Mouse (Mus musculus) heart, embryonic 16.5 days (tissue): ENCODE measurements around the gene Ptprg. TPM values are rescaled to one million over a fixed set of nuclear protein-coding genes. Genes with fewer than 3 reads are reported as not detected.

ENCODE experiments used
- ATAC-seq: fragments of 200-750 bp; cut with Nextera tagmentation; replicated peaks from 2 replicates; pipeline ENCODE4 v1.8.0; 2017; ENCODE audit warnings: moderate number of reproducible peaks; ENCODE audit not compliant: insufficient read depth, low FRiP score; ENCODE audit errors: extremely low read depth
- H3K27ac ChIP-seq: fragments of 300-500 bp; sonication (generic); 2 replicates; pipeline ENCODE4 v1.5.1; 2014; ENCODE audit warnings: mild to moderate bottlenecking, low read length, control low read depth, moderate library complexity
- H3K27me3 ChIP-seq: fragments of 300-500 bp; sonication (generic); 2 replicates; pipeline ENCODE4 v1.6.1; 2014; ENCODE audit warnings: low read length, mixed read lengths; ENCODE audit not compliant: control insufficient read depth, insufficient read depth
- H3K36me3 ChIP-seq: fragments of 300-500 bp; sonication (generic); 2 replicates; pipeline ENCODE4 v1.6.1; 2014; ENCODE audit not compliant: control insufficient read depth, insufficient read depth
- H3K4me1 ChIP-seq: fragments of 300-500 bp; sonication (generic); 2 replicates; pipeline ENCODE4 v1.6.1; 2014; ENCODE audit warnings: low read length, mixed read lengths; ENCODE audit not compliant: control insufficient read depth, insufficient read depth
- H3K4me2 ChIP-seq: fragments of 300-500 bp; sonication (generic); 2 replicates; pipeline ENCODE4 v1.6.1; 2014; ENCODE audit warnings: low read depth, mild to moderate bottlenecking, control low read depth, low read length
- H3K4me3 ChIP-seq: fragments of 300-500 bp; sonication (generic); 2 replicates; pipeline ENCODE4 v1.5.1; 2014; ENCODE audit warnings: mild to moderate bottlenecking, control low read depth, low read length
- H3K9ac ChIP-seq: fragments of 300-500 bp; sonication (generic); 2 replicates; pipeline ENCODE4 v1.6.1; 2014; ENCODE audit warnings: low read length, control low read depth
- H3K9me3 ChIP-seq: fragments of 300-500 bp; sonication (generic); replicated peaks from 2 replicates; pipeline ENCODE4 v1.6.1; 2016; ENCODE audit warnings: low read length; ENCODE audit not compliant: control insufficient read depth
- WGBS: fragments of 180-500 bp; shearing (Covaris S2); extraction: QIAGEN DNeasy Blood & Tissue Kit; methylation state at CpG from one replicate; pipeline ENCODE4 v1.1.7; 2014; 5-methylcytosine and 5-hydroxymethylcytosine counted together
- polyA plus RNA-seq: library from polyadenylated mRNA; unstranded; fragments of >200 nt; fragmentation: Nextera tagmentation; extraction: Ambion mirVana; gene quantifications from 2 replicates; pipeline ENCODE4 v1.2.1, GENCODE M21; 2015

Gene Ptprg
- polyA plus RNA-seq, 1 experiment from 2014 or later = 13.4 TPM

GRCm38 (mm10) chr14:11865872-11866271 lies 312.5 kb downstream of the Ptprg start:
- 71% methylated on average over 6 of the region's 6 CpGs for whole genome bisulfite sequencing
- ATAC-seq = no peak
- Histone ChIP-seq H3K4me3 (no peak overlapping the region), H3K4me2 (no peak overlapping the region), H3K9ac (no peak overlapping the region), H3K9me3 (no peaks in the 10 kb centered on the region), H3K4me1 (peaks cover 44% of the 10 kb centered on the region), H3K36me3 (no peaks in the 10 kb centered on the region), H3K27me3 (no peaks in the 10 kb centered on the region), H3K27ac (no peak overlapping the region)

- no peak overlapping the region for H3K4me2 ChIP-seq
- peaks cover 44% of the 10 kb centered on the region for H3K4me1 ChIP-seq
- H3K4me3 ChIP-seq = no peak overlapping the region
- no peaks in the 10 kb centered on the region for H3K36me3 ChIP-seq
- no peak overlapping the region for H3K9ac ChIP-seq
- 73% methylated on average over 7 of the region's 7 CpGs for WGBS
- H3K9me3 ChIP-seq = no peaks in the 10 kb centered on the region
- H3K27me3 ChIP-seq = no peaks in the 10 kb centered on the region
- no peak for ATAC-seq
- H3K27ac ChIP-seq = no peak overlapping the region
Measured at GRCm38 (mm10) chr14:11866416-11866815, 313.1 kb downstream of the Ptprg start.

GRCm38 (mm10) chr14:11868636-11869035 lies 315.3 kb downstream of the Ptprg start:
- Histone ChIP-seq H3K4me1 (peaks cover 37% of the 10 kb centered on the region), H3K27ac (no peak overlapping the region), H3K4me2 (no peak overlapping the region), H3K4me3 (no peak overlapping the region), H3K27me3 (no peaks in the 10 kb centered on the region), H3K9ac (no peak overlapping the region), H3K36me3 (no peaks in the 10 kb centered on the region), H3K9me3 (no peaks in the 10 kb centered on the region)
- ATAC-seq = peak; percentile 13; the same call in 1 of the 2 replicates
- 35% methylated on average over 6 of the region's 6 CpGs for WGBS

- Histone ChIP-seq H3K4me3 (no peak overlapping the region), H3K27me3 (no peaks in the 10 kb centered on the region), H3K9ac (no peak overlapping the region), H3K9me3 (no peaks in the 10 kb centered on the region), H3K27ac (no peak overlapping the region), H3K4me1 (peaks cover 29% of the 10 kb centered on the region), H3K36me3 (no peaks in the 10 kb centered on the region), H3K4me2 (no peak overlapping the region)
- WGBS = 58% methylated on average over 8 of the region's 8 CpGs
- ATAC-seq = no peak
Measured at GRCm38 (mm10) chr14:11871752-11872344, 318.5 kb downstream of the Ptprg start.

- ATAC-seq = peak; percentile 45
- H3K36me3 ChIP-seq = no peaks in the 10 kb centered on the region
- peak overlapping the region; percentile 36 for H3K27ac ChIP-seq
- H3K4me1 ChIP-seq = peaks cover 22% of the 10 kb centered on the region
- WGBS = 45% methylated on average over 6 of the region's 6 CpGs
- H3K9ac ChIP-seq = no peak overlapping the region
- H3K9me3 ChIP-seq = no peaks in the 10 kb centered on the region
- H3K27me3 ChIP-seq = no peaks in the 10 kb centered on the region
- H3K4me3 ChIP-seq = no peak overlapping the region
- no peak overlapping the region for H3K4me2 ChIP-seq
Measured at GRCm38 (mm10) chr14:11874266-11874665, 320.9 kb downstream of the Ptprg start.

- Histone ChIP-seq H3K4me2 (no peak overlapping the region), H3K9ac (no peak overlapping the region), H3K36me3 (no peaks in the 10 kb centered on the region), H3K4me1 (peaks cover 25% of the 10 kb centered on the region), H3K27ac (peak overlapping the region; percentile 41), H3K4me3 (no peak overlapping the region), H3K27me3 (no peaks in the 10 kb centered on the region), H3K9me3 (no peaks in the 10 kb centered on the region)
- no peak; the same call in 1 of the 2 replicates for ATAC-seq
- 70% methylated on average over 11 of the region's 11 CpGs for WGBS
Measured at GRCm38 (mm10) chr14:11874960-11875889, 321.9 kb downstream of the Ptprg start.

GRCm38 (mm10) chr14:11881082-11881481 lies 327.8 kb downstream of the Ptprg start:
- Histone ChIP-seq H3K27ac (peak overlapping the region; percentile 25; the same call in 1 of the 2 replicates), H3K27me3 (no peaks in the 10 kb centered on the region), H3K9me3 (no peaks in the 10 kb centered on the region), H3K9ac (no peak overlapping the region), H3K4me1 (peaks cover 41% of the 10 kb centered on the region), H3K4me2 (no peak overlapping the region), H3K36me3 (no peaks in the 10 kb centered on the region), H3K4me3 (no peak overlapping the region)
- ATAC-seq = no peak
- 71% methylated on average over 3 of the region's 3 CpGs for WGBS

- Histone ChIP-seq H3K4me3 (peak overlapping the region; percentile 27), H3K4me1 (peaks cover 41% of the 10 kb centered on the region), H3K9me3 (no peaks in the 10 kb centered on the region), H3K27me3 (no peaks in the 10 kb centered on the region), H3K36me3 (no peaks in the 10 kb centered on the region), H3K9ac (peak overlapping the region; percentile 52), H3K4me2 (peak overlapping the region; percentile 58), H3K27ac (peak overlapping the region; percentile 99)
- peak; percentile 75 for ATAC-seq
- WGBS = 16% methylated on average over 10 of the region's 10 CpGs
Measured at GRCm38 (mm10) chr14:11883142-11883921, 330.0 kb downstream of the Ptprg start.
